Mouse (Mus musculus) small intestine, adult 2 months (tissue): ENCODE data around the gene Dyrk4. TPM values are rescaled to one million over a fixed set of nuclear protein-coding genes. Genes with fewer than 3 reads are reported as not detected.

Experiments used
- H3K27ac ChIP-seq: fragments of 200-500 bp; 2 replicates; pipeline ENCODE4 v1.5.1; 2012; ENCODE audit warnings: low read depth, low read length, control low read depth, inconsistent platforms; ENCODE audit not compliant: insufficient read depth
- H3K27me3 ChIP-seq: fragments of 200-500 bp; 2 replicates; pipeline ENCODE4 v1.6.1; 2012; ENCODE audit warnings: mild to moderate bottlenecking, moderate library complexity, low read length, inconsistent platforms; ENCODE audit not compliant: control insufficient read depth, insufficient read depth
- H3K36me3 ChIP-seq: fragments of 200-500 bp; 2 replicates; pipeline ENCODE4 v1.6.1; 2012; ENCODE audit warnings: mild to moderate bottlenecking, low read length, control low read depth, inconsistent platforms; ENCODE audit not compliant: control insufficient read depth, insufficient read depth
- H3K4me1 ChIP-seq: fragments of 200-500 bp; 2 replicates; pipeline ENCODE4 v1.6.1; 2012; ENCODE audit warnings: low read length, inconsistent platforms, mixed read lengths; ENCODE audit not compliant: control insufficient read depth, insufficient read depth, insufficient read length
- H3K4me3 ChIP-seq: fragments of 200-500 bp; 2 replicates; pipeline ENCODE4 v1.5.1; 2012; ENCODE audit warnings: low read depth, mild to moderate bottlenecking, control low read depth, inconsistent platforms, low read length, moderate library complexity
- CTCF ChIP-seq: fragments of 200-500 bp; IDR thresholded peaks from 2 replicates; pipeline ENCODE4 v1.5.1; 2012; ENCODE audit warnings: low read depth, mild to moderate bottlenecking, control low read depth, inconsistent platforms, low read length, moderate library complexity, mixed read lengths; ENCODE audit not compliant: insufficient replicate concordance, insufficient read length; ENCODE audit errors: extremely low read depth
- POLR2A ChIP-seq: fragments of 200-500 bp; IDR thresholded peaks from 2 replicates; pipeline ENCODE4 v1.6.1; 2012; ENCODE audit warnings: low read depth, mild to moderate bottlenecking, control low read depth, inconsistent platforms, low read length, moderate library complexity
- WGBS: fragments of 180-500 bp; shearing (Covaris S2); methylation state at CpG from one replicate; pipeline ENCODE4 v1.1.7; 2018; 5-methylcytosine and 5-hydroxymethylcytosine counted together
- polyA plus RNA-seq: library from polyadenylated mRNA; depleted of rRNA; stranded (reverse); fragments of >200 nt; gene quantifications from 2 replicates; pipeline ENCODE4 v1.2.3, GENCODE M21; 2012; rRNA removed

Dyrk4 gene
- polyA plus RNA-seq, 1 experiment: 0.18 TPM

GRCm38 (mm10) chr6:126907876-126908275, 13.8 kb downstream of the Dyrk4 start:
- TF ChIP-seq POLR2A (no peak), CTCF (no peak)
- H3K4me1 ChIP-seq: no peaks in the 10 kb centered on the region
- WGBS: 74% methylated on average over 3 of the region's 3 CpGs

GRCm38 (mm10) chr6:126907378-126907777, 14.3 kb downstream of the Dyrk4 start:
- Histone ChIP-seq H3K27ac (no peak overlapping the region), H3K27me3 (no peaks in the 10 kb centered on the region), H3K4me1 (no peaks in the 10 kb centered on the region), H3K36me3 (no peaks in the 10 kb centered on the region), H3K4me3 (no peak overlapping the region)
- WGBS: 86% methylated on average over 4 of the region's 5 CpGs
- no peak for TF ChIP-seq POLR2A
- no peak for TF ChIP-seq CTCF

More at GRCm38 (mm10) chr6:126907876-126908275, 13.8 kb downstream of the Dyrk4 start:
- Histone ChIP-seq H3K27me3 (no peaks in the 10 kb centered on the region), H3K36me3 (no peaks in the 10 kb centered on the region), H3K27ac (no peak overlapping the region), H3K4me3 (no peak overlapping the region)

- no peaks in the 10 kb centered on the region for H3K36me3 ChIP-seq
- H3K4me1 ChIP-seq: no peaks in the 10 kb centered on the region
- 81% methylated on average over 8 of the region's 8 CpGs for WGBS
- no peak overlapping the region for H3K4me3 ChIP-seq
- TF ChIP-seq CTCF (no peak), POLR2A (no peak)
- H3K27ac ChIP-seq: no peak overlapping the region
- H3K27me3 ChIP-seq: no peaks in the 10 kb centered on the region
Observed at GRCm38 (mm10) chr6:126877118-126877517, 44.5 kb downstream of the Dyrk4 start.

- no peak for TF ChIP-seq CTCF
- no peak for TF ChIP-seq POLR2A
- Histone ChIP-seq H3K4me1 (peaks cover 9% of the 10 kb centered on the region; the same call in 1 of the 2 replicates), H3K27ac (no peak within 1 kb of the TSS), H3K4me3 (no peak within 1 kb of the TSS), H3K36me3 (no peaks in the 10 kb centered on the region), H3K27me3 (no peaks in the 10 kb centered on the region)
Observed at GRCm38 (mm10) chr6:126852881-126853280, 68.8 kb downstream of the Dyrk4 start, which contains the start of gene Akap3. Gene Akap3, plus strand, starts transcription at chr6:126853098.

- Histone ChIP-seq H3K36me3 (peaks cover 6% of the 10 kb centered on the region), H3K4me1 (peaks cover 13% of the 10 kb centered on the region; the same call in 1 of the 2 replicates), H3K27ac (0 out of 2 replicates have a peak within 1 kb of the TSS, but pooled peaks have one; percentile 51), H3K27me3 (no peaks in the 10 kb centered on the region), H3K4me3 (peak within 1 kb of the TSS; percentile 96)
- TF ChIP-seq POLR2A (peak; percentile 78), CTCF (no peak)
- WGBS: 7% methylated on average over 46 of the region's 46 CpGs
Observed at GRCm38 (mm10) chr6:126848712-126849704, 72.6 kb downstream of the Dyrk4 start, which contains the start of gene Ndufa9. Gene Ndufa9, minus strand, starts transcription at chr6:126849136.

GRCm38 (mm10) chr6:126836628-126837027, 85.0 kb downstream of the Dyrk4 start:
- no peaks in the 10 kb centered on the region for H3K27me3 ChIP-seq
- 79% methylated on average over 8 of the region's 8 CpGs for WGBS
- TF ChIP-seq POLR2A (no peak), CTCF (no peak)
- H3K4me3 ChIP-seq: no peak overlapping the region
- H3K4me1 ChIP-seq: no peaks in the 10 kb centered on the region
- peaks cover 82% of the 10 kb centered on the region for H3K36me3 ChIP-seq
- no peak overlapping the region for H3K27ac ChIP-seq

Other genes starting within 250 kb of the Dyrk4 start
- gene Kcna6, start 181.2 kb downstream of the Dyrk4 start, polyA plus RNA-seq: 0.23 and 0.55 TPM in 2 replicates
- gene Ndufa9, start 72.7 kb downstream of the Dyrk4 start, polyA plus RNA-seq: 49.3 and 93.4 TPM in 2 replicates
- not detected in 2 replicates for gene Akap3, start 68.7 kb downstream of the Dyrk4 start, polyA plus RNA-seq
- 1.1 and 2.3 TPM in 2 replicates for gene Rad51ap1, start 17.7 kb upstream of the Dyrk4 start, polyA plus RNA-seq
- 0.57 and 1.1 TPM in 2 replicates for gene D6Wsu163e, start 18.1 kb upstream of the Dyrk4 start, polyA plus RNA-seq
- not detected in 2 replicates for gene Fgf6, start 93.7 kb upstream of the Dyrk4 start, polyA plus RNA-seq
- 0.19 TPM in 1 of 2 replicates, not detected in the other for gene Fgf23, start 151.1 kb upstream of the Dyrk4 start, polyA plus RNA-seq
- 1.3 and 1.7 TPM in 2 replicates for gene Tigar, start 187.7 kb upstream of the Dyrk4 start, polyA plus RNA-seq
- 17.5 and 42.9 TPM in 2 replicates for gene Ccnd2, start 230.4 kb upstream of the Dyrk4 start, polyA plus RNA-seq